Mouse (Mus musculus): ENCODE results near the gene Gcn1l1. TPM values are rescaled to one million over a fixed set of nuclear protein-coding genes. Genes with fewer than 3 reads are reported as not detected.

The Gcn1l1 gene
- total RNA-seq, 2 experiments from 2014 or later: 74.5 to 76.7 TPM

- Histone ChIP-seq H3K4me3 (no peak overlapping the region), H3K27ac (no peak overlapping the region)
- no peak for TF ChIP-seq CTCF (conservative IDR thresholded peaks at IDR 0.05)
- no peak for DNase-seq (ENCODE audit: low spot score in 2 of 2)
Measured at GRCm38 (mm10) chr5:115634046-115634445, 69.0 kb downstream of the Gcn1l1 start.

GRCm38 (mm10) chr5:115635536-115635935 lies 70.5 kb downstream of the Gcn1l1 start:
- no peak overlapping the region for H3K27ac ChIP-seq
- no peak for TF ChIP-seq CTCF (conservative IDR thresholded peaks at IDR 0.05)
- H3K4me3 ChIP-seq: no peak overlapping the region
- DNase-seq (ENCODE audit: low spot score in 2 of 2): no peak

GRCm38 (mm10) chr5:115644192-115644591 lies 79.1 kb downstream of the Gcn1l1 start:
- H3K4me3 ChIP-seq: no peak overlapping the region
- H3K27ac ChIP-seq: no peak overlapping the region
- peak; percentile 60 for TF ChIP-seq CTCF (conservative IDR thresholded peaks at IDR 0.05)
- no peak for DNase-seq (ENCODE audit: low spot score in 2 of 2)

- DNase-seq (ENCODE audit: low spot score in 2 of 2): no peak
- no peak for TF ChIP-seq CTCF (conservative IDR thresholded peaks at IDR 0.05)
- Histone ChIP-seq H3K4me3 (no peak overlapping the region), H3K27ac (0 out of 2 replicates have a peak overlapping the region, but pooled peaks have one; percentile 5)
Measured at GRCm38 (mm10) chr5:115648876-115649275, 83.8 kb downstream of the Gcn1l1 start.

GRCm38 (mm10) chr5:115649699-115650098 lies 84.6 kb downstream of the Gcn1l1 start:
- no peak for TF ChIP-seq CTCF (conservative IDR thresholded peaks at IDR 0.05)
- Histone ChIP-seq H3K4me3 (no peak overlapping the region), H3K27ac (no peak overlapping the region)
- no peak for DNase-seq (ENCODE audit: low spot score in 2 of 2)

- no peak for DNase-seq (ENCODE audit: low spot score in 2 of 2)
- no peak overlapping the region for H3K4me3 ChIP-seq
- TF ChIP-seq CTCF (conservative IDR thresholded peaks at IDR 0.05): no peak
- no peak overlapping the region for H3K27ac ChIP-seq
Measured at GRCm38 (mm10) chr5:115650885-115651284, 85.8 kb downstream of the Gcn1l1 start.

- no peak for TF ChIP-seq CTCF (conservative IDR thresholded peaks at IDR 0.05)
- Histone ChIP-seq H3K27ac (peak overlapping the region; percentile 89), H3K4me3 (no peak overlapping the region; the same call in 1 of the 2 replicates)
Measured at GRCm38 (mm10) chr5:115651821-115652220, 86.8 kb downstream of the Gcn1l1 start.

GRCm38 (mm10) chr5:115652681-115653575 lies 87.9 kb downstream of the Gcn1l1 start:
- peak; percentile 99 for TF ChIP-seq CTCF (conservative IDR thresholded peaks at IDR 0.05)
- peak overlapping the region; percentile 59 for H3K4me3 ChIP-seq
- DNase-seq (ENCODE audit: low spot score in 2 of 2): peak; percentile 100
- peak overlapping the region; percentile 89 for H3K27ac ChIP-seq

More at GRCm38 (mm10) chr5:115651821-115652220, 86.8 kb downstream of the Gcn1l1 start:
- no peak for DNase-seq (ENCODE audit: low spot score in 2 of 2)

- Histone ChIP-seq H3K4me3 (no peak overlapping the region), H3K27ac (peak overlapping the region; percentile 88)
- TF ChIP-seq CTCF (conservative IDR thresholded peaks at IDR 0.05): no peak
- no peak for DNase-seq (ENCODE audit: low spot score in 2 of 2)
Measured at GRCm38 (mm10) chr5:115653776-115654175, 88.7 kb downstream of the Gcn1l1 start.

GRCm38 (mm10) chr5:115656677-115657076 lies 91.6 kb downstream of the Gcn1l1 start:
- TF ChIP-seq CTCF (conservative IDR thresholded peaks at IDR 0.05): no peak
- H3K4me3 ChIP-seq: no peak overlapping the region
- DNase-seq (ENCODE audit: low spot score in 2 of 2): no peak
- H3K27ac ChIP-seq: no peak overlapping the region

GRCm38 (mm10) chr5:115657234-115657633 lies 92.2 kb downstream of the Gcn1l1 start:
- no peak overlapping the region for H3K27ac ChIP-seq
- DNase-seq (ENCODE audit: low spot score in 2 of 2): no peak
- H3K4me3 ChIP-seq: no peak overlapping the region
- no peak for TF ChIP-seq CTCF (conservative IDR thresholded peaks at IDR 0.05)

GRCm38 (mm10) chr5:115658352-115658751 lies 93.3 kb downstream of the Gcn1l1 start:
- no peak for TF ChIP-seq CTCF (conservative IDR thresholded peaks at IDR 0.05)
- DNase-seq (ENCODE audit: low spot score in 2 of 2): no peak
- H3K4me3 ChIP-seq: no peak overlapping the region
- no peak overlapping the region for H3K27ac ChIP-seq

- H3K27ac ChIP-seq: no peak overlapping the region
- no peak for TF ChIP-seq CTCF (conservative IDR thresholded peaks at IDR 0.05)
- no peak overlapping the region for H3K4me3 ChIP-seq
- DNase-seq (ENCODE audit: low spot score in 2 of 2): no peak
Measured at GRCm38 (mm10) chr5:115662658-115663057, 97.6 kb downstream of the Gcn1l1 start.

Measured in layer of hippocampus, adult 2 months (tissue).